Mouse (Mus musculus): ENCODE results near the gene Set.

- no peak for TF ChIP-seq CTCF (conservative IDR thresholded peaks at IDR 0.05 in 1 of 2, IDR thresholded peaks at IDR 0.05 in 1 of 2; ENCODE audit: low read depth in 2 of 2, low read length in 2 of 2)
- no peak for TF ChIP-seq EP300 (IDR thresholded peaks at IDR 0.05; ENCODE audit: low read length)
- no peak for TF ChIP-seq USF2 (conservative IDR thresholded peaks at IDR 0.05; ENCODE audit: low read depth, low read length)
- peak; percentile 82 for TF ChIP-seq ZNF384 (IDR thresholded peaks at IDR 0.05; ENCODE audit: low read depth, low read length)
- TF ChIP-seq POLR2A (IDR thresholded peaks at IDR 0.05; ENCODE audit: low read depth, low read length), result no peak
- TF ChIP-seq USF1 (IDR thresholded peaks at IDR 0.05; ENCODE audit: low read depth, low read length), result no peak
- peak; percentile 87 for TF ChIP-seq MAX (IDR thresholded peaks at IDR 0.05; ENCODE audit: low read length)
- TF ChIP-seq HCFC1 (IDR thresholded peaks at IDR 0.05; ENCODE audit: low read depth, low read length), result no peak
- no peak for TF ChIP-seq UBTF (IDR thresholded peaks at IDR 0.05; ENCODE audit: low read depth, low read length)
- no peak for TF ChIP-seq POLR2AphosphoS2 (IDR thresholded peaks at IDR 0.05; ENCODE audit: low read depth, low read length)
- no peak for TF ChIP-seq TBP (conservative IDR thresholded peaks at IDR 0.05; ENCODE audit: low read depth, low read length)
- TF ChIP-seq RAD21 (IDR thresholded peaks at IDR 0.05; ENCODE audit: low read depth, low read length), result no peak
- no peak for TF ChIP-seq E2F4 (IDR thresholded peaks at IDR 0.05; ENCODE audit: insufficient replicate concordance, low read depth, low read length)
- TF ChIP-seq SMC3 (IDR thresholded peaks at IDR 0.05; ENCODE audit: low read depth, low read length), result no peak
Measured at GRCm38 (mm10) chr2:30048101-30048501, 9.1 kb upstream of the Set start.

All from CH12.LX (cell line).